Mouse (Mus musculus) gastrocnemius, postnatal 36 days (tissue): Measurements from ENCODE around the gene Clec16a. TPM values are rescaled to one million over a fixed set of nuclear protein-coding genes. Genes with fewer than 3 reads are reported as not detected.

ENCODE experiments used
- DNase-seq, 2 experiments: peaks; one replicate each; pipeline ENCODE4 v3.0.0; 2022
- intact Hi-C: fragments of 180-260 bp; cut with DNase I; formaldehyde crosslinking; loops from one replicate; pipeline ENCODE4 v1.15.1; 2025
- total RNA-seq, 2 experiments: library from RNA; stranded (reverse); gene quantifications; 2 replicates each; pipeline ENCODE4 v1.2.3; 2021

The Clec16a gene
- total RNA-seq, 2 experiments from 2014 or later: 59.3 to 70.8 TPM

DNA sequence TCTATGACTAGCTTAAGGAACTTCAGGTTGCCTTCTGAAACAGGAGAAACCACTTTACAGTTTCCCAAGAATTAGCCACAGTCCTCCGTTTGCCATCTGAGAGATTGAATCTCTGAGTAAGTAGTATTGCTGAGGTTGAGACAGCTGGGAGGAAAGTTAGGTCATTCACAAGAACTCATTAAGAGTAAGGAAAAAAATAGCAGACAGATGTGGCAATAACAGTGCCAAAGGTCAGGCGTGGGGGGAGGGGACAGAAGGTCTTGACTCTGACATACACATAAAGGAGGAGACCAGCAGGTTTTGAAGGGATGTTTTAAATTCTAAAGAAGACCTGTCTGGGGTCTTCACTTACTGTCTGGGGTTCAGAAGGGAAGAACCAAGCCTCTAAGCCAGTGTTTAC, 157.3 kb downstream of the Clec16a start:
- no peak for DNase-seq
- intact Hi-C loops: no loop called here

DNA sequence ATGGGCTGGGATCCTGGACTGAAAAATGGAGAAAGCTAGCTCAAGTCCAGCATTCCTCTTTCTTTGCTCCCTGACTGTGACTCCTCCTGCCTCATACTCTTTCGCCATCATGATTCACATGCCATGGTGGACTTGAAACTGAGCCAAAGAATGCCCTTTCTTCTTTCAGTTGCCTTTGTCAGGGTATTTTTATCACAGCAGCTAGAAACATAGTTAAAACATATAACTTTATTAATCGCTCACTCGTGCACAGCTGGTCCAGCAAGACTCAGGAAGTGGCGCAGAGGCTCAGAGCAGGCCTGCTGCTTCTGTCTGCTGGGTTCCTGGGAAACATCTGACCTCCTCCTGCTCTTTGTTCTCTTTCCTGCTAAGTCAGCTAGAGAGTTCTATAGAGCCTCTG, 158.8 kb downstream of the Clec16a start:
- intact Hi-C loops: no loop called here
- DNase-seq: no peak

GRCm38 (mm10) chr16:10705396-10705795, 160.3 kb downstream of the Clec16a start:
- intact Hi-C loops: loop anchor here (5.0 kb wide), 1 partner anchor 52 kb away; no protein-coding TSS in a partner anchor
- DNase-seq: no peak

DNA sequence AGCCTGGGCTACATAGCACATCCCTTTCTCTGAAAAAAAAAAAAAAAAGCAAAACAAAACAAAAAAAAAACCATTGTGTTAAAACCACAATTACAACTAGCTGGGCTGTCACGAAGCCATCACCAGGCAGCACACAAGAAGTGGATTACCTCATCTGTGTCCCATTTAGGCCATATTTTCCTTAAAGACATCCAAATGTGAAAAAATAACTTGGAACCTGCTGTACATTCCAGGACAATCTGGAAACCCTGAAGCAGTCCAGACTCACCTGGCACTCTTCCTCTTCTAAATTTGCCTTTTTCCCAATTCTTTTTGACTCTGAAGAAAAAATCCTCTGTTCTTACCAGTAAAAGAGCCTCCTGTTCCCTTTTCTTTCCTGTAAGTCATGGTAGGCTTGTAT, 166.4 kb downstream of the Clec16a start:
- no peak for DNase-seq
- intact Hi-C loops: no loop called here

DNA sequence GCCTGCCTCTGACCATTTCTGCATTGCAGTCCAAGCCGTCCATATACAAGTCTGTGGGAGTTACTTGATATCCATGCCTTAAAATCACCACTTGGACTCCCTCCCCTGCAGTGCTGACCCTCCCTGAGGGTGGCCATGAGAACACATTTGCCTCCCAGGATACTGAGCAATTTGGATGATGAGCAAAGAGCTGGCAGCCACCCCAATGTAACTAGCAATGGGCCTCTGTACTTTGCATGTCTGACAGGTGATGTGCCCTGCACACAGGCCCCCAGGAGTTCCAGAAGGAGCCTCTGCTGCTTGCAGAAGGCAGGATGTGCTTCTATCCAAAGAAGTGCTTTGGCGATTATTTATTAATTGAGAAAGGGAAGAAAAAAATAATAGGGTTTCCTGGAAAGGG, 167.9 kb downstream of the Clec16a start:
- DNase-seq: no peak
- intact Hi-C loops: no loop called here

DNA sequence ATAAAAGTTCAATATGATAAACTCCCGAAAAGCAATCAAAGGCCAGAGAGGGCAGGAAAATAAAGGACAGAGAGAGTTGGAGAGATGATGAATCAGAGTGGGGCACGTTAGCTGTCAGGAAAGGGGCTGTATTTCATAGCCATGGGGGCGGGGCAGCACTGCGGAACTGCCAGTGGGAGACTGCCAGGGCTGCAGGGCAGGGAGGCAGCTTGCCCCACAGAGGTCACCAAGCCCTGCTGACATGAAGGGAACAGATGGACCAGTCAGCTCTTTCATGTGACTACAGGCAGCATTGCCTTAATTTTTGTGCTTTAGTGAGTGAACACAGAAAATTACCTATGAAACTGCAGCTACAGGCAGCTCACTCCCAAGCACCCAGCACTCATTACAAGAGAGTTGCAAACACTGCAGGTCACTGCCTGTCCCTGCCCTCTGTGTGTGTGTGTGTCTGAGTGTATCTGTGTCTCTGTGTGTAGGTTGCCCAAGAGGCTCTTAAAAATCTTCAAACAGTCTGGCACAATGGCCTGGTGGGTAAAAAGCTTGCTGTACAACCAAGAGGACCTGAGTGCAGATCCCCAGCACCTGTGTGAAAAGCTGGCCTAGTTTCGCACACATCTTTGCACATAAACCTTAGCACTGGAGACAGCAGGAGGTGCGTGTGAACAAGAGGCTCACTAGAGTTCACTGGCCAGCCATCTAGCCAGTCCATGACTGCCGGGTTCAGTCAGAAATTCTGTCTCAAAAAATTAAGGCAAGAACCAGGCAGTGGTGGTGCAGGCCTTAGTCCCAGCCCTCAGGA, 168.5 kb downstream of the Clec16a start:
- intact Hi-C loops: no loop called here
- DNase-seq: peak in 1 of 2 experiments; percentile 53

DNA sequence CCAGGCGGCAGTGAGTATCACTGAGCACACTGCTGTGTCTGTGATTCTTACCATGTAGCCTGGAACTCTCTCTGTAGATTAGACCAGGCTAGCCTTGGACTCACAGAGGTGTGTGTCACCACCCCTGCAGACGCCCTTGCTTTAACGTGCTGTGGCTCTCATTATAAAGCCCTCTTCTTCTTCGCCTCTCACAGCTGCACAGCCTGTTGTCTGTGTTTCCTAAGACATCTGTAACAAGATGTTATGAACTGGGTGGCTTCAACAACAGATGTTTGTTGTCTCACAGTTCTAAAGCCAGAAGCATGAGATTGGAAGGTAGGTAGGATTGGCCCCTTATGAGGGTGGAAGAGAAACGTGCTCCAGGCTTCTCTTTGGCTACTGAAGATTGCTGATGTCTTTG, 170.1 kb downstream of the Clec16a start:
- no peak for DNase-seq
- intact Hi-C loops: no loop called here

GRCm38 (mm10) chr16:10715632-10716031, 170.5 kb downstream of the Clec16a start:
- no peak for DNase-seq
- intact Hi-C loops: no loop called here

GRCm38 (mm10) chr16:10716696-10717095, 171.6 kb downstream of the Clec16a start:
- DNase-seq: no peak
- intact Hi-C loops: no loop called here

DNA sequence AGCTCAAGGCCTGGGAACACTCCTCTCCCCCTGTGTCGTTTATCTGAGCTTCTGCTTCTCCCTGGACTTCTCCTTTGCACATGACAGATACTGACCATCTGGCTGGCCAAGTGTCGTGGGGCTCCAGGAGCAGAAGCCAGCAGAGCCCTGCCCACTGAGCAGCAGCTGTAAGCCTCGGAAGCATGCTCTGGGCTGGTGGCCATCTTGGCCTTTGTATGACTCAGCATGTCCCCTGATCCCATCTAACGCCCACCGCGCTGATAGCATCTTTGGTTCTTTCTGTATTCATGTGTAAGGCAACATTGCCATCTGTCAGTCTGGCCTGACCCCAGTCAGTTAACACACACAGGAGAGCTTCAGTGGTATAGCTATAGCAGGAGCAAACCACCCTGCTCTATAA, 174.8 kb downstream of the Clec16a start:
- DNase-seq: no peak

DNA sequence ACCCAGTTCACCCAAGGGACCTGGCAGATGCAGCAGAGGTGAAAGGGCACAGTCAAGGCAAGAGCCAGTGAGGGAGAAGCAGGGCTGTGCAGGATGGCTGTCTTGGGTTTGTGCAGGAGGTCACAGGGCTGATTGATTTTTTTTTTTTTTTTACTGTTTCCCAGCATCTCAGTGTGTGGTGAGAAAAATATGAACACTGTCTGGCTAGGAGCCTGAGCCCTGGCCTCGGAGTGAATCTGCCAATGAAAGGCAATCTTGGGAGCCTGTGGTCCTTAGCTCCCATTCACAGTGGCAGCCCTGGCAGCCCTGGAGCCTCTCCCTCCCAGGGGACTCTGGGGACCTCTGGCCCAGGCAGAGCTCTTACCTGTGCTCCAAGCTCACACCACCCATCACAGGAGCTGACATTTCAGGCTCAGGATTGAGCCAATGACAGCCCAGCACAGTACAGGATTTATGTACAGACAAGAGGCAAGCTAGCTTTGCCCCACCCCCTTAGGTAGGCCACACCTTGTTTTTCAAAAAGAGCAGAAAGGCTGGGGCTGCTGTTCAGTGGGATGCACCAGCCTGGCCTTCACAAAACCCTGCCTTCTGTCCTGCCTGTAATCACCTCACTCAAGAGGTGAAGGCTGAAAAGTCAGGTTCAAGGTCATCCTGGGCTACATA, 177.9 kb downstream of the Clec16a start:
- intact Hi-C loops: no loop called here
- no peak for DNase-seq

More for the DNA sequence above, 174.8 kb downstream of the Clec16a start:
- intact Hi-C loops: no loop called here

- no peak for DNase-seq
- intact Hi-C loops: no loop called here
These were observed 178.9 kb downstream of the Clec16a start for GRCm38 (mm10) chr16:10723816-10724647.

DNA sequence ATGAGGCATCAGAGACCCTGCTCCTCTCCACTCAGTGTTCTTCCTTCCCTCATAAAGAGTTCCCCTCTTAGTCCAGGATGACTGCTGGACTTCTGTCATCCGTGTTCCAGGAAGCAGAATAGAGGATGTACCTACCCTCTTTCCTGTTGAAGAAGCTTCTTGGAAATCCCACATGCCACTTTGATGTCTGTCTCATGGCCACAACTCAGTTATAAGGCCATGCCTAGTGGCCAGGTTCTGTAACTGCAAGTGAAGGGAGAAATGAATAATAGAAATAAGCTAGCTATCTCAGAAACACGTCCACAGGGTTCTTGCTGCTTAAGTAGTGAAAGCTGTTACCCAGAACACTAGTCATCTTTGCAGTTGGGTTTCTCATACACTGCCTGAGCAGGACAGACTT, 180.0 kb downstream of the Clec16a start:
- intact Hi-C loops: no loop called here

GRCm38 (mm10) chr16:10727630-10728029, 182.5 kb downstream of the Clec16a start:
- intact Hi-C loops: no loop called here
- no peak for DNase-seq

More for the DNA sequence above, 180.0 kb downstream of the Clec16a start:
- no peak for DNase-seq

DNA sequence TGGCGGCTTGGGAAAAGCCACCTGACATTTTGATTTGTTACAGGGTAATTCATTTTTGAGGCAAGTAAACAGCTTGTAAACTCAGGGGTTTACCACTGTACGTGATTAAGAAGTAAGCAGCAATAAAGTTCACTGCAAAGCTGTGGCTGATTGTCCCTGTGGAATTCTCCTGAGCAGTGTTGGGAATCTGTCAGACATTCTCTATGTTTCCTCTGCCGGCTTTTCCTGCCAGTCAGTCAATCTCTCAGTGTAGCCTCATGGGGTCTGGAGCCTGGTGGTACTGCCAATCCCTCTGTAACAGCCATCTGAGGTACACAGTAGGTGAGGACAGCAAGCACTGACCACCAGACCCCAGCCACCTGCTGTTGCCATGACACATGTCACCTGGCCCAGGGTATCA, 183.7 kb downstream of the Clec16a start:
- intact Hi-C loops: no loop called here

DNA sequence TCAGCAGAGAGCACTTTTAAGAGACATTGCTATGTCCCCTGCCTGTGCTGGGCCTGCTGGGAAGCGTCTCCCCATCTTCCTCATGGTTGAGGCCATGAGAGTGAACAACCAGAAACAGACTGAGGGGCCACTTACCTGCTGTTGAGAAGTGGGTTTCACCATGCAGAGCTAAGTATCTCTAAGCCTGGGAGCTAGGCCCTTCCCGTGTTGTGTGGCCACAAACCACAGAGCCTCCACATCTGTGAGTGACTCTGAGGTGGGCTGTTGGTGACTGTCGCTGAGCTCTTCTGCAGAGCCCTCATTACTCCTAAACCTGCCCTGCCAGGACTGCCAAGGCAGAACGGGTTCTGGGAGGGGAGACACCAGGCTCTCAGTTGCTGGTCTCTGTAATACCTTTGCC, 185.8 kb downstream of the Clec16a start:
- intact Hi-C loops: no loop called here
- no peak for DNase-seq

More for the DNA sequence above, 183.7 kb downstream of the Clec16a start:
- no peak for DNase-seq

DNA sequence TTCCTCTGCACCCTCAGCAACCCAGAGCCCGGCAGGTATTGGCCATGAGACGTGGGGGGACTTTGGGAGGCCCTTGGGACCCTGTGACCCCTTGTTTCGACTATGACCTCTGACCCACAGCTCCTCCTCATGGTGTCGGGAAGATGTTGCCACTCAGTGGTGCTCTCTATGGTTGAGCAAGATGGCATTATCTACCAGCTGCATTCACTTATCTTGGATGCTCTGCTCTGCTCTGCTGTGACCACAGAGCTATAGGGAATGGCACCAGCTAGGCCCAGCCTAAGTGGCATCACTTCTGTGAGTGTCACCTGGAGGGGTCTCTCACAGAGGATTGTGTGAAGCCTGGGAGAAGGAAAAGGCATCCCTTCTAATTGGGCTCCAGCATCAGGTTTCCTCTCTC, 186.6 kb downstream of the Clec16a start:
- intact Hi-C loops: no loop called here
- DNase-seq: no peak

DNA sequence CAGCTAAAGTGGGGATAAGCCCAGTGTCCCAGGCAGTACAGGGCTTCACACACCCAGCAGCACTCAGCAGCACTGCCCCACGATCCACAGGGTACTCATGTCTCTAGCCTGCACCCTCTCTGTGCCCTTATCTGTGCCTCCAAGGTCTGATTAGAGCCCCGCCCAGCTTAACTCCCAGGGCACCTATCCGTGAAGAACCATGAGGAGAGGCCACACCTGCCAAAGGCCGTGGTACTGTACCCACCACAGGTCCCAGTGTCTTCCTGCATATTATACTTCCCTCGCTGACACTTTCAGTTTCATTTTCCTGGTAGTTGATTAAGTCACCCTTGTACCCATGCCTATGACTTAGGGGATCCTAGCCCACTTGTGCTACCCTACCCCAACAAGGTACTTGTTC, 187.3 kb downstream of the Clec16a start:
- DNase-seq: no peak
- intact Hi-C loops: no loop called here

GRCm38 (mm10) chr16:10735781-10736180, 190.6 kb downstream of the Clec16a start:
- intact Hi-C loops: no loop called here
- peak in 1 of 2 experiments; percentile 49 for DNase-seq

- intact Hi-C loops: no loop called here
- DNase-seq: no peak
These were observed 191.2 kb downstream of the Clec16a start for GRCm38 (mm10) chr16:10736364-10736763.

DNA sequence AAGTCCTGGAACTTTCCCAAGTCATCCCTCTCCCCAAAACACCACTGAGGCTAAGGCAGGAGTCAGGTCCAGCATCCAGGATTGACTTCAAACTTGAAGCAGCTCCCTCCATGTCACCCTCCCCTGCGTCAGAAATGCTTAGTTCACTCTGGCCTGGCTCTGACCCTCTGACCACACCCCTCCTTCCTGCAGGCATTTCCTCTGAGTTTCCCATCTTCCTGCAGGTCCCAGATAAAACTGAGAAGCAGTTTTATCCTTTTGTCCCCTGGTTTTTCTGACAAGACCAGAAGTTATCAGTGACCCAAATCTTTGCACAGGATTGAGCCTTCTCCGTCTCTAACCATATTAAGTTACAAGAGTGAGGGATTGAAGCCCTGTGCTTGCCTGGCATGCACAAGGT, 192.4 kb downstream of the Clec16a start:
- intact Hi-C loops: no loop called here
- DNase-seq: no peak
